Mouse (Mus musculus): ENCODE data around the gene Rtn1. TPM values are rescaled to one million over a fixed set of nuclear protein-coding genes. Genes with fewer than 3 reads are reported as not detected.
"Not testable (repeated sequence)": the region's sequence is repeated elsewhere in the genome, so short reads cannot be mapped to it uniquely, and the experiment has no call there.

Rtn1 gene
- polyA plus RNA-seq, 1 experiment = 1,649 TPM

DNA sequence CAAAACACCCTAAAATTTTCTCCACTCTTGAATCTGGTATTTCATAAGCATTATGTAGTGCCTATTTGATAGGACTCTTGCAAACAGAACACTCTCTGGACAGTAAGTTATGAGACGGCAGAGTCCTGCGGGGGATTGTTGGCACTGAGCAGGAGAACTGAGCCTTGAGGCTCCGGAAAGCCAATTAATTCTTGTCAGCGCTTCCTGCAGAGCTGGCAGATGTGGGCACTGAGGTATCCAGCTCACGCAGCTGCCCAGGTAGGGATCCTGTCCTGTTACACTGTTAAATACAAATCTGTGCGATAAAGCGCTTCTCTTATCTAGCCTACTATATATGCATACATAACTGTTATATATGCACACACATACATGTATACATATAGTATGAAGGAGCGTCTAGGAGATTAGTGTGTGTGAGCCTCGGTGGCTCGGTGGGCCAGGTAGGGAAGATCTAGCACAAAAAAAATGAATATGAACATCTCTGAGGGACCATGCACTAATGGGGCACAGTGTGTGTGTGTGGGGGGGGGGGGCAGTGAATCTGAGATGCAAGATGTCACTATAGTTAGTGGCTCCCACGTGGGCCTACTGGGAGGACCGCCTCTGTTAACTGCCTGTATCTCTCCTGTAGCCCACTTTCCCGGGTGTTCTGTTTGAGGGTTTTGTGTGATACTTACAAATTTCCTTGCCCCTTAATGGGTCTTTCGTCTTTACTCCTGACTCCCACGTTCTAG is 93.0 kb downstream of the Rtn1 start:
- no peak for TF ChIP-seq CTCF (IDR thresholded peaks at IDR 0.05; ENCODE audit: borderline replicate concordance, extremely low read depth, insufficient read depth, insufficient read length)
- TF ChIP-seq POLR2A (IDR thresholded peaks at IDR 0.05; ENCODE audit: borderline replicate concordance, extremely low read depth, insufficient read depth, insufficient read length, poor library complexity, severe bottlenecking) = no peak
- DNase-seq (ENCODE audit: low read depth) = peak; percentile 61

GRCm38 (mm10) chr12:72310818-72311217 is 98.0 kb downstream of the Rtn1 start:
- TF ChIP-seq POLR2A (IDR thresholded peaks at IDR 0.05; ENCODE audit: borderline replicate concordance, extremely low read depth, insufficient read depth, insufficient read length, poor library complexity, severe bottlenecking) = no peak
- no peak for TF ChIP-seq CTCF (IDR thresholded peaks at IDR 0.05; ENCODE audit: borderline replicate concordance, extremely low read depth, insufficient read depth, insufficient read length)
- DNase-seq (ENCODE audit: low read depth) = no peak

DNA sequence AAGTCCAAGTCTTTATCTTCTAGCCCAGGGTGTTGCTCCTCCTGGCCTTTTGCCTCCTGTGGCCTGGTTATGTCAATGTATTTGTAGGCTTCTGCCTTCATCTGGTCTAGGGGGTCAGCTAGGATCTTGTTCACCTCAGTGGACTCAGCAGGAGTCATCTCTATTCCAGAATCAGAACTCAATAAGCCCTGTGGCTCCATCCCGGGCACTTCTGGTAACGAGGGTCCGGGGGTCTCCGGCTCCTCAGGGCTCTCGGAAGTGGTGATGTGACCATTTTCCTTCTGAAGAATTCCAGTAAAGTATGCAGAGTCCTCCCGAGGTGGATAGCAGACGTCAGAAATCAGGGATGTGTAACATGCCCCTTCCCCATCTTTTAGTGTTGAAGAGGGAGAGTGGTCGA is 100.3 kb downstream of the Rtn1 start:
- DNase-seq (ENCODE audit: low read depth) = no peak
- TF ChIP-seq POLR2A (IDR thresholded peaks at IDR 0.05; ENCODE audit: borderline replicate concordance, extremely low read depth, insufficient read depth, insufficient read length, poor library complexity, severe bottlenecking) = no peak
- TF ChIP-seq CTCF (IDR thresholded peaks at IDR 0.05; ENCODE audit: borderline replicate concordance, extremely low read depth, insufficient read depth, insufficient read length) = no peak

GRCm38 (mm10) chr12:72306281-72306680 is 102.6 kb downstream of the Rtn1 start:
- no peak for DNase-seq (ENCODE audit: low read depth)
- TF ChIP-seq CTCF (IDR thresholded peaks at IDR 0.05; ENCODE audit: borderline replicate concordance, extremely low read depth, insufficient read depth, insufficient read length) (no peak), POLR2A (IDR thresholded peaks at IDR 0.05; ENCODE audit: borderline replicate concordance, extremely low read depth, insufficient read depth, insufficient read length, poor library complexity, severe bottlenecking) (no peak)

GRCm38 (mm10) chr12:72305421-72305820 is 103.4 kb downstream of the Rtn1 start:
- no peak for DNase-seq (ENCODE audit: low read depth)
- no peak for TF ChIP-seq POLR2A (IDR thresholded peaks at IDR 0.05; ENCODE audit: borderline replicate concordance, extremely low read depth, insufficient read depth, insufficient read length, poor library complexity, severe bottlenecking)
- no peak for TF ChIP-seq CTCF (IDR thresholded peaks at IDR 0.05; ENCODE audit: borderline replicate concordance, extremely low read depth, insufficient read depth, insufficient read length)

DNA sequence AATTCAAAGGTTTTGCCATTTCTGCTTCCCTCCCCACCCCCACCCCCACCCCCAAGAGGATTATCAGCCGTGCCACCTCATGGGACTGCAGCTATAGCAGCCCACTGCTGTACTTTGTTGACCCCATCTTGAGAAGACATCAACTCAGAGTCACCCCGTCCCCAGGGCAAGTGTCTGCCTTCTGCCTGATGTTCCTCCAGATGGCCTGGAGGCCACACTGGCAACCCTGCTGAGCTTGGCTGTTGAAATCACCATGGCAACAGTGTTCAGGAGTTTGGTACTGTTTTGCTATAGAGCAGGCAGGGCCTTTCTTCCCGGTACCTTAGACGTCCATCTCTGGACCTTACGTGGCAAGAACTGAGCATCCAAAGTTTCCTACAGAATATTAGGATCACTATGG is 103.9 kb downstream of the Rtn1 start:
- no peak for TF ChIP-seq CTCF (IDR thresholded peaks at IDR 0.05; ENCODE audit: borderline replicate concordance, extremely low read depth, insufficient read depth, insufficient read length)
- no peak for TF ChIP-seq POLR2A (IDR thresholded peaks at IDR 0.05; ENCODE audit: borderline replicate concordance, extremely low read depth, insufficient read depth, insufficient read length, poor library complexity, severe bottlenecking)
- DNase-seq (ENCODE audit: low read depth) = peak; percentile 80

GRCm38 (mm10) chr12:72304347-72304688 is 104.5 kb downstream of the Rtn1 start:
- no peak for TF ChIP-seq POLR2A (IDR thresholded peaks at IDR 0.05; ENCODE audit: borderline replicate concordance, extremely low read depth, insufficient read depth, insufficient read length, poor library complexity, severe bottlenecking)
- no peak for TF ChIP-seq CTCF (IDR thresholded peaks at IDR 0.05; ENCODE audit: borderline replicate concordance, extremely low read depth, insufficient read depth, insufficient read length)
- peak; percentile 68 for DNase-seq (ENCODE audit: low read depth)

DNA sequence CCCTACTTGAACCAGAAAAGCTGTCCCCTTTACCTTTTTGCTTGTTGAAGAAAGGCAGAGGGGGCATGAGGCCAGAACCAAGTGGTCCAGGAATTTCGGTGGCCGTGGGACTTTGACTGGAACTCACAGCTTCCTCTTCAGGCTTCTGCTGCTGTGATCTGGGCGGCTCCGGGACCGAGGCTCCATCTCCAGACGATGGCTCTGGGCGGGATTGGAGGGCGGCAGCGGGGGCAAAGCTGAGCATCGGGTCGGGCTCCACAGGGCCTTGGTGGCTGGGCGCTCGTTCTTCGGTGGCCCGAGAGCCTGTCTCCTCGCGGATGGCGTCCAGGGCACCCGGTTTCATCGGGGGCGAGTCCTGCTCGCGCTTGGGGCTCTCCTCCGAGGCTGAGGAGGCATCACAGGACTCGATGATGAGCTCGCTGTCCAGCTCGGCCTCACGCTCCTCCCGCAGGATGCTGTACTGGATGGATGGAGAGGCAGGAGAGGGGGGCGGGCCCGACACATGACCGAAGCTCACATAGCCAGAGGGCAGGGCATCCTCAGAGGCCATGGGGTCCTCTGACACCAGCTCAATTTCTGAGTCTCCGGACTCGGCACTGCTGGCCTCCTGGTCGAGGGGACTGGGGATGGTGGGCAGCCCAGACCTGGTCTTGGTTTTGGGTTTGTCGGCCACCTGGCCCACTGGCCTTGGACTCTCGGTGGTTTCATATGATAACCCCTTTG is 105.1 kb downstream of the Rtn1 start:
- no peak for DNase-seq (ENCODE audit: low read depth)
- TF ChIP-seq CTCF (IDR thresholded peaks at IDR 0.05; ENCODE audit: borderline replicate concordance, extremely low read depth, insufficient read depth, insufficient read length) (no peak), POLR2A (IDR thresholded peaks at IDR 0.05; ENCODE audit: borderline replicate concordance, extremely low read depth, insufficient read depth, insufficient read length, poor library complexity, severe bottlenecking) (no peak)

DNA sequence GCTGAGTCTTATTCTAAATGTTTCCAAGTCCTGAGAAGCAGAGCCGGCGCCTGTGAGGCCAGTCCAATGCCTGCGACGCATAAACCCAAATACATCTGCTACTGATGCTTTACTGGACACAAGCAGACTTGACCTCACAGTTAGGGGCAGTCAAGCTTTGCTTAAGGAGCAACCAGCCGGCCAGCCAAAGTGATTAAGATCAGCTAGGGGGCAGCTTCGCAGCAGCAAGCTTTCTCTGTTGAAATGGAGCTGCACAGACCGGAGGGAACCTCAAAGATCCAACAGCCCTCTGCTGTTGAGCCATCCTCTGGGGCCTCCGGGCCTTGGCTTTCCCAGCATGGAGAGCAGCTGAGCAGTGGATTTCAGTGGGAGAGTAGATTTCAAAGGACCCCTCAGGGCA is 107.4 kb downstream of the Rtn1 start:
- TF ChIP-seq CTCF (IDR thresholded peaks at IDR 0.05; ENCODE audit: borderline replicate concordance, extremely low read depth, insufficient read depth, insufficient read length) = no peak
- no peak for TF ChIP-seq POLR2A (IDR thresholded peaks at IDR 0.05; ENCODE audit: borderline replicate concordance, extremely low read depth, insufficient read depth, insufficient read length, poor library complexity, severe bottlenecking)
- DNase-seq (ENCODE audit: low read depth) = peak; percentile 51

- DNase-seq (ENCODE audit: low read depth) = no peak
- TF ChIP-seq POLR2A (IDR thresholded peaks at IDR 0.05; ENCODE audit: borderline replicate concordance, extremely low read depth, insufficient read depth, insufficient read length, poor library complexity, severe bottlenecking) (no peak), CTCF (IDR thresholded peaks at IDR 0.05; ENCODE audit: borderline replicate concordance, extremely low read depth, insufficient read depth, insufficient read length) (no peak)
These were observed 107.9 kb downstream of the Rtn1 start for GRCm38 (mm10) chr12:72300971-72301370.

- peak; percentile 40 for DNase-seq (ENCODE audit: low read depth)
- no peak for TF ChIP-seq POLR2A (IDR thresholded peaks at IDR 0.05; ENCODE audit: borderline replicate concordance, extremely low read depth, insufficient read depth, insufficient read length, poor library complexity, severe bottlenecking)
These were observed 110.6 kb downstream of the Rtn1 start for GRCm38 (mm10) chr12:72298222-72298621.

- DNase-seq (ENCODE audit: low read depth) = no peak
- TF ChIP-seq POLR2A (IDR thresholded peaks at IDR 0.05; ENCODE audit: borderline replicate concordance, extremely low read depth, insufficient read depth, insufficient read length, poor library complexity, severe bottlenecking) (no peak), CTCF (IDR thresholded peaks at IDR 0.05; ENCODE audit: borderline replicate concordance, extremely low read depth, insufficient read depth, insufficient read length) (no peak)
These were observed 112.3 kb downstream of the Rtn1 start for GRCm38 (mm10) chr12:72296552-72296951.

DNA sequence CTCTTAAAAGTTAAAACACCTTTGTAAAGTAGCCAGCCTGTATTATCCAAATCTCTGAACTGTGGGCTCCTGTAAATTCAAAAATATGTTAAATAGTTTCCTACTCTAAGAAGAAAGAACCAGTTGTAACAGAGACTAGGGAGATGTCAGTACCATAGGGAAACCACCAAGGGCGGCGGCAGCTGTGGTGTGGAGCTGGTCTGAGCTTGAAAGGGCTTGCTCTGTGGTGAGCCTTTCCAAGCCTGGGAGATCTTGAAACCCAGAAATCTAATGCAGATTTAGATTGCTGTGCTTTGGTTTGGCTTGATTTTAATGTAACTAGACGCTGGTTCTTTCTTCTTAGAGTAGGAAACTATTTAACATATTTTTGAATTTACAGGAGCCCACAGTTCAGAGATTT is 115.7 kb downstream of the Rtn1 start:
- DNase-seq (ENCODE audit: low read depth) = not testable (repeated sequence)
